Mouse (Mus musculus): ENCODE data around the gene Hbq1a. TPM values are rescaled to one million over a fixed set of nuclear protein-coding genes. Genes with fewer than 3 reads are reported as not detected.

Hbq1a gene
- polyA plus RNA-seq, 1 experiment from 2014 or later, result 0.77 TPM

DNA sequence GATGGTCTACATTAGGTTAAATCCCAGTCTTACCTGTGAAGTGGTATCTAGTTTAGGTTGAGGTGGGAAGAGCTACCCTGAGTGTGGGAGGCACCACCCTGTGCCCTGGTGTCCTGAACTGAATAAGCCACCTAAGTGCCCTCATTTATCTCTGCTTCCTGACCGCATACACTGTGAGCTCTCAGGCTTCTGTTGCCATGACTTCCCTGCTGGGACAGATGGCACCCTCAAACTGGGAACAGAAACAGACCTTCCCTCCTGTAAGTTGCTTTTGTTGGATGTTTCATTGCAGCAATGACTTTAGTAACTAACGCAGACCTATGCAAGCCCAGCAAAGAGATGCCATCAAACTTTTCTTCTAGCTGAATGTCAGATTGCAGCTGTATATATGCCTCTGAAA lies 33.4 kb downstream of the Hbq1a start:
- ATAC-seq (ENCODE audit: low FRiP score) (no peak), DNase-seq (ENCODE audit: low spot score, missing footprints) (no peak)
- Histone ChIP-seq H3K4me3 (ENCODE audit: low read depth, low read length) (no peak overlapping the region), H3K36me3 (ENCODE audit: control insufficient read depth, insufficient read depth, low read length) (no peaks in the 10 kb centered on the region), H3K9me3 (ENCODE audit: control insufficient read depth, low read length) (no peaks in the 10 kb centered on the region), H3K27me3 (ENCODE audit: control insufficient read depth, insufficient read depth, low read length) (no peaks in the 10 kb centered on the region), H3K4me1 (ENCODE audit: control insufficient read depth, insufficient read depth, low read length) (no peaks in the 10 kb centered on the region), H3K27ac (ENCODE audit: low read depth, low read length) (no peak overlapping the region), H3K9ac (ENCODE audit: low read length) (no peak overlapping the region), H3K4me2 (no peak overlapping the region)
- whole genome bisulfite sequencing, result 90% methylated on average over 2 of the region's 2 CpGs

DNA sequence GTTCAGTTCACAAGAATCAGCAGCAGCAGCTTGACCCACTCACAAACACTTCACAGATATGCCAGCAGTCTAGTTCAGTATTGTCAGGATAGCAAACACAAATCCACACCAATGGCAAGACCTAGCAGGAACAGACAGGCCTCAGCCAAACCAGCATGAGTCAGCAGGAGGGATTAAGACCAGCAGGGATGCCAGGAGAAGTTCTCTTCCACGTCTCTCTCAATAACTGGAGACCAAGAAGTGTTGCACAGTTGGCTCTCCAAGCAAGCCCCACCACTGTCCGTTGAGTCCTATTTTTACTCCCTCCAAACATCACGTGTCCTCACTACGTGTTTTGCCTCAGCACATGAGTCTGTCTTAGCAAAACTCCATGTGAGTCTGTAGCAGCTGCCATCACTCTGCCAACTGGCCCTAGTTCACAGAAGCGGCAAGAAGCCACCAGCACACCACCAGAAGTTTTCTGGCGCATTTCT lies 36.6 kb downstream of the Hbq1a start:
- no peak overlapping the region for H3K9ac ChIP-seq (ENCODE audit: low read length)

DNA sequence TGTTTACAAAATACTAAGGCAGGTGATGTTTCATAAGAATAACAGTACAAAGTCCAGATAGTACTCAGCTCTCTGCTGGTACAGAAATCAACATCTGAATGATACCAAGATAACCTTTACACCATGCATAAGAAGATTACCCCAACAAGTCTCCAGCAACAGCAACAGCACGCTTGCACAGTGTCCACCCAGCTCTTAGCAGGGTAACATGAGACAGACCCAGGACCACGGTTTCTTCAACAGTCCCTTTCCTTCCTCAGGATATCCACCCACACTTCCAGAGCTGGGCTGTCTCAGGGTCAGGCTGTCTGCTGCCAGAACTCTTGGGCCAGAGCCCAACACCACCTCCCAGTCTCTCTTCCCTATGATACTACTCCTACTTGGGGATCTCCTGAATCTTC lies 39.3 kb downstream of the Hbq1a start:
- DNase-seq (ENCODE audit: low spot score, missing footprints), result no peak
- Histone ChIP-seq H3K27ac (ENCODE audit: low read depth, low read length) (no peak overlapping the region), H3K36me3 (ENCODE audit: control insufficient read depth, insufficient read depth, low read length) (no peaks in the 10 kb centered on the region), H3K4me3 (ENCODE audit: low read depth, low read length) (no peak overlapping the region), H3K4me1 (ENCODE audit: control insufficient read depth, insufficient read depth, low read length) (no peaks in the 10 kb centered on the region), H3K9me3 (ENCODE audit: control insufficient read depth, low read length) (no peaks in the 10 kb centered on the region), H3K4me2 (no peak overlapping the region), H3K27me3 (ENCODE audit: control insufficient read depth, insufficient read depth, low read length) (no peaks in the 10 kb centered on the region), H3K9ac (ENCODE audit: low read length) (no peak overlapping the region)
- ATAC-seq (ENCODE audit: low FRiP score), result no peak
- WGBS, result 80% methylated on average over 2 of the region's 2 CpGs

More for the DNA sequence above, 36.6 kb downstream of the Hbq1a start:
- Histone ChIP-seq H3K27ac (ENCODE audit: low read depth, low read length) (no peak overlapping the region), H3K4me1 (ENCODE audit: control insufficient read depth, insufficient read depth, low read length) (no peaks in the 10 kb centered on the region), H3K4me2 (no peak overlapping the region), H3K27me3 (ENCODE audit: control insufficient read depth, insufficient read depth, low read length) (no peaks in the 10 kb centered on the region), H3K4me3 (ENCODE audit: low read depth, low read length) (no peak overlapping the region), H3K9me3 (ENCODE audit: control insufficient read depth, low read length) (no peaks in the 10 kb centered on the region), H3K36me3 (ENCODE audit: control insufficient read depth, insufficient read depth, low read length) (no peaks in the 10 kb centered on the region)
- 84% methylated on average over 6 of the region's 6 CpGs for WGBS
- ATAC-seq (ENCODE audit: low FRiP score) (no peak), DNase-seq (ENCODE audit: low spot score, missing footprints) (no peak)

- DNase-seq (ENCODE audit: low spot score, missing footprints) (peak; percentile 95), ATAC-seq (ENCODE audit: low FRiP score) (peak; percentile 65; the same call in 1 of the 2 replicates)
- Histone ChIP-seq H3K9me3 (ENCODE audit: control insufficient read depth, low read length) (no peaks in the 10 kb centered on the region), H3K27ac (ENCODE audit: low read depth, low read length) (no peak overlapping the region), H3K4me1 (ENCODE audit: control insufficient read depth, insufficient read depth, low read length) (no peaks in the 10 kb centered on the region), H3K9ac (ENCODE audit: low read length) (no peak overlapping the region), H3K27me3 (ENCODE audit: control insufficient read depth, insufficient read depth, low read length) (no peaks in the 10 kb centered on the region), H3K4me3 (ENCODE audit: low read depth, low read length) (no peak overlapping the region), H3K4me2 (no peak overlapping the region), H3K36me3 (ENCODE audit: control insufficient read depth, insufficient read depth, low read length) (no peaks in the 10 kb centered on the region)
- WGBS, result 49% methylated on average over 17 of the region's 17 CpGs
Observed at GRCm38 (mm10) chr11:32340476-32341473, 40.9 kb downstream of the Hbq1a start.

DNA sequence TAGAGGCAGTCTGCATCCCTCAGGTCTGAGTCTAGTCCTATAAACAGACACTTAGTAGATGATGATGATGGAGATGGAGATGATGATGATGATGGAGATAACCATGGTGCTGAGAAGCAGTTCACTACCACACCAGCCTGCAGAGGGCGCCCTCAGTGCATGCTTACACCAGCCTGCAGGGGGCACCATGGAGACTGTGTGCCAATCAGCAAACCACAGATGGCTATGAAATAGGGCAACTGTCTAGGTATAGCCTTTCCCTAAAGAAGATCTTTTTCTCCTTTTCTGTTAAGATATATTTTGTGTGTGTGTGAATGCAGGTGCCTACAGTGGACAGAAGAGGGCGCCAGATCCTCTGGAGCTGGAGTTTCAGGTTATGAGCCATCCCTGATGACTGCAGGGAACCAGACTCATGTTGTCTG lies 42.9 kb downstream of the Hbq1a start:
- Histone ChIP-seq H3K4me2 (no peak overlapping the region), H3K27ac (ENCODE audit: low read depth, low read length) (no peak overlapping the region), H3K4me1 (ENCODE audit: control insufficient read depth, insufficient read depth, low read length) (peaks cover 6% of the 10 kb centered on the region), H3K9ac (ENCODE audit: low read length) (no peak overlapping the region), H3K4me3 (ENCODE audit: low read depth, low read length) (no peak overlapping the region), H3K27me3 (ENCODE audit: control insufficient read depth, insufficient read depth, low read length) (no peaks in the 10 kb centered on the region), H3K36me3 (ENCODE audit: control insufficient read depth, insufficient read depth, low read length) (no peaks in the 10 kb centered on the region), H3K9me3 (ENCODE audit: control insufficient read depth, low read length) (no peaks in the 10 kb centered on the region)
- DNase-seq (ENCODE audit: low spot score, missing footprints) (peak; percentile 87), ATAC-seq (ENCODE audit: low FRiP score) (no peak)
- 0% methylated on average over 2 of the region's 2 CpGs for WGBS

GRCm38 (mm10) chr11:32343350-32343749 lies 43.5 kb downstream of the Hbq1a start:
- no peak overlapping the region for H3K27ac ChIP-seq (ENCODE audit: low read depth, low read length)
- DNase-seq (ENCODE audit: low spot score, missing footprints) (no peak), ATAC-seq (ENCODE audit: low FRiP score) (no peak)
- H3K27me3 ChIP-seq (ENCODE audit: control insufficient read depth, insufficient read depth, low read length), result no peaks in the 10 kb centered on the region
- H3K4me2 ChIP-seq, result no peak overlapping the region
- no peak overlapping the region for H3K9ac ChIP-seq (ENCODE audit: low read length)
- H3K9me3 ChIP-seq (ENCODE audit: control insufficient read depth, low read length), result no peaks in the 10 kb centered on the region
- WGBS, result 91% methylated on average over 1 of the region's 1 CpGs
- H3K4me1 ChIP-seq (ENCODE audit: control insufficient read depth, insufficient read depth, low read length), result peaks cover 7% of the 10 kb centered on the region
- no peaks in the 10 kb centered on the region for H3K36me3 ChIP-seq (ENCODE audit: control insufficient read depth, insufficient read depth, low read length)
- H3K4me3 ChIP-seq (ENCODE audit: low read depth, low read length), result no peak overlapping the region

- no peaks in the 10 kb centered on the region for H3K27me3 ChIP-seq (ENCODE audit: control insufficient read depth, insufficient read depth, low read length)
- H3K4me1 ChIP-seq (ENCODE audit: control insufficient read depth, insufficient read depth, low read length), result peaks cover 23% of the 10 kb centered on the region
- no peak overlapping the region for H3K9ac ChIP-seq (ENCODE audit: low read length)
- no peaks in the 10 kb centered on the region for H3K9me3 ChIP-seq (ENCODE audit: control insufficient read depth, low read length)
- no peaks in the 10 kb centered on the region for H3K36me3 ChIP-seq (ENCODE audit: control insufficient read depth, insufficient read depth, low read length)
- ATAC-seq (ENCODE audit: low FRiP score), result no peak
- no peak overlapping the region for H3K27ac ChIP-seq (ENCODE audit: low read depth, low read length)
- DNase-seq (ENCODE audit: low spot score, missing footprints), result no peak
- 82% methylated on average over 6 of the region's 6 CpGs for WGBS
- no peak overlapping the region for H3K4me2 ChIP-seq
- H3K4me3 ChIP-seq (ENCODE audit: low read depth, low read length), result no peak overlapping the region
Observed at GRCm38 (mm10) chr11:32345504-32346297, 45.8 kb downstream of the Hbq1a start.

- Histone ChIP-seq H3K4me1 (ENCODE audit: control insufficient read depth, insufficient read depth, low read length) (peaks cover 23% of the 10 kb centered on the region), H3K4me2 (peak overlapping the region; percentile 88), H3K27ac (ENCODE audit: low read depth, low read length) (peak overlapping the region; percentile 68), H3K9ac (ENCODE audit: low read length) (peak overlapping the region; percentile 98), H3K9me3 (ENCODE audit: control insufficient read depth, low read length) (no peaks in the 10 kb centered on the region), H3K36me3 (ENCODE audit: control insufficient read depth, insufficient read depth, low read length) (no peaks in the 10 kb centered on the region), H3K4me3 (ENCODE audit: low read depth, low read length) (peak overlapping the region; percentile 87), H3K27me3 (ENCODE audit: control insufficient read depth, insufficient read depth, low read length) (no peaks in the 10 kb centered on the region)
- ATAC-seq (ENCODE audit: low FRiP score) (peak; percentile 58), DNase-seq (ENCODE audit: low spot score, missing footprints) (peak; percentile 97)
- 5% methylated on average over 10 of the region's 10 CpGs for WGBS
Observed at GRCm38 (mm10) chr11:32347264-32347606, 47.4 kb downstream of the Hbq1a start.

Data from midbrain, embryonic 11.5 days (tissue).